Mouse (Mus musculus) bone marrow, adult 2 months (tissue): ENCODE results near the gene Fyb.

Source experiments
- CTCF ChIP-seq: fragments of 200-500 bp; IDR thresholded peaks from 2 replicates; pipeline ENCODE4 v1.5.1; 2011; ENCODE audit warnings: low read length, control low read depth; ENCODE audit not compliant: control insufficient read depth, insufficient read depth
- POLR2A ChIP-seq: fragments of 200-500 bp; IDR thresholded peaks from 2 replicates; pipeline ENCODE4 v1.6.1; 2011; ENCODE audit warnings: low read depth, mild to moderate bottlenecking, control low read depth, low read length, borderline replicate concordance; ENCODE audit not compliant: control insufficient read depth

GRCm38 (mm10) chr15:6562161-6562560, 39.5 kb downstream of the Fyb start:
- TF ChIP-seq CTCF (no peak), POLR2A (no peak)
